8 mouse cellular contexts compared by ENCODE assay signal in the genomic region with DNA sequence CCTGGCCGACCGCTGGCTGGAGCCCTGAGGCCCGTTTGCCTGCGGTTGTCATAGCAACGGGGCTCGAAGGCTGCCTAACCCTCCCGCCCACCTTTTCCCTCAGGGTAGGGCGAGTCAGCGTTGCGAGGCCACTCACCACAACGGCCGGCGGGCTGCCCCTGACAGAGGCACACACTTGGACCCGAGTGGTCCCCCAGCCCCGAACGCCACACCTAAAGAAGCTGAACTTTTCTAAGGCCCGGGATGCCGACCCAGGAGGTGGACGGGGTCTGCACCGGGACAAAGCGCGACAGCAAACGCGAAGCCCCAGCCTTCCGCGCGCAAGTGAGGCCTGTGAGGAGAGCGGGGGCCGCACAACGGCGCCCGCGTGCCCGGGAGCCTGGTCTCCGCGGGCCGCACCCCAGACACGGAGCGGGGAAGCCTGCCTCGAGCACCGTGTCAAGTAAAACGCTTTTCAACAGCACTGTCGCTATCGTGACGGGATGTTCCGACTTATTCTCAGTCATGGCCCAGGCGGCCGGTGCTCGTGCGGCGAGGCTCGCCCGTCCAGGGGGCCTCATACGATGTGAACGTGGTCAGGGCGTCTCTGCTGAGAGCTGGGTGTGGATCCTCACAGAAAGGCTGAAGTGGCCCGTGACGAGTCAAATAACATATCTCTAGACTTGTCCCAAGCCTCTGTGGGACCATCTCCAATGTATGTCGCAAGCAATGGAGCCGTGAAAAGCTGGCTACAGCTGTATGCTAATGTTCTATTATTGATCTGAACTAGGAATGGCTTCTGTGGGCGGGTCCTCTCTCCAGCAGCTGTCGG. TPM values are rescaled to one million over a fixed set of nuclear protein-coding genes. Genes with fewer than 3 reads are reported as not detected.
DNase-seq lines count a peak whose midpoint lies in the region; ATAC-seq lines count a peak whose summit lies in the region.

A gene (minus strand): TSS at position 301 of the 811 bp plus-strand sequence.

- peak; percentile 86 for ATAC-seq in kidney, embryonic 15.5 days (replicated peaks; ENCODE audit: low FRiP score)
- peak; percentile 72 for ATAC-seq in embryonic facial prominence, embryonic 12.5 days (ENCODE audit: insufficient number of reproducible peaks, insufficient read depth, low FRiP score, low TSS enrichment)
- ATAC-seq in lung, embryonic 15.5 days (ENCODE audit: borderline replicate concordance, extremely low read depth, low FRiP score, low TSS enrichment) = peak; percentile 76

- peak within 1 kb of the TSS; percentile 98 for H3K4me2 ChIP-seq in kidney, embryonic 15.5 days
- H3K4me2 ChIP-seq in embryonic facial prominence, embryonic 12.5 days (replicated peaks) = peak within 1 kb of the TSS; percentile 89
- H3K4me2 ChIP-seq in lung, embryonic 15.5 days = peak within 1 kb of the TSS; percentile 91

- WGBS in kidney, embryonic 15.5 days = 1% methylated on average over 62 of the region's 62 CpGs
- WGBS in embryonic facial prominence, embryonic 12.5 days = under 1% methylated on average over 62 of the region's 62 CpGs
- 2% methylated on average over 62 of the region's 62 CpGs for WGBS in heart, embryonic 10.5 days
- WGBS in lung, embryonic 15.5 days = 1% methylated on average over 62 of the region's 62 CpGs

- H3K4me1 ChIP-seq in kidney, embryonic 15.5 days = peaks cover 18% of the 10 kb centered on the region
- 0 out of 2 replicates have a peak, but pooled peaks cover 3% of the 10 kb centered on the region for H3K4me1 ChIP-seq in embryonic facial prominence, embryonic 12.5 days
- peaks cover 11% of the 10 kb centered on the region for H3K4me1 ChIP-seq in heart, embryonic 10.5 days
- H3K4me1 ChIP-seq in lung, embryonic 15.5 days = 0 out of 2 replicates have a peak, but pooled peaks cover 16% of the 10 kb centered on the region

- no peaks in the 10 kb centered on the region for H3K36me3 ChIP-seq in kidney, embryonic 15.5 days
- no peaks in the 10 kb centered on the region for H3K36me3 ChIP-seq in embryonic facial prominence, embryonic 12.5 days
- H3K36me3 ChIP-seq in heart, embryonic 10.5 days = no peaks in the 10 kb centered on the region
- no peaks in the 10 kb centered on the region for H3K36me3 ChIP-seq in lung, embryonic 15.5 days

- H3K27me3 ChIP-seq in kidney, embryonic 15.5 days = peaks cover 38% of the 10 kb centered on the region
- peaks cover 8% of the 10 kb centered on the region; the same call in 1 of the 2 replicates for H3K27me3 ChIP-seq in embryonic facial prominence, embryonic 12.5 days
- peaks cover 48% of the 10 kb centered on the region for H3K27me3 ChIP-seq in heart, embryonic 10.5 days (ENCODE audit: insufficient read depth, poor library complexity, severe bottlenecking)
- H3K27me3 ChIP-seq in lung, embryonic 15.5 days = peaks cover 29% of the 10 kb centered on the region

- H3K9ac ChIP-seq in kidney, embryonic 15.5 days = peak within 1 kb of the TSS; percentile 43
- peak within 1 kb of the TSS; percentile 48 for H3K9ac ChIP-seq in embryonic facial prominence, embryonic 12.5 days
- peak within 1 kb of the TSS; percentile 45 for H3K9ac ChIP-seq in lung, embryonic 15.5 days

- no peaks in the 10 kb centered on the region for H3K9me3 ChIP-seq in kidney, embryonic 15.5 days (replicated peaks)
- H3K9me3 ChIP-seq in embryonic facial prominence, embryonic 12.5 days = no peaks in the 10 kb centered on the region
- no peaks in the 10 kb centered on the region for H3K9me3 ChIP-seq in heart, embryonic 10.5 days
- no peaks in the 10 kb centered on the region for H3K9me3 ChIP-seq in lung, embryonic 15.5 days

- DNase-seq in kidney, adult 8-10 months = no peak
- DNase-seq in heart, embryonic 10.5 days (ENCODE audit: low spot score) = peak; percentile 79
- DNase-seq in kidney, postnatal 36 days = peak; percentile 4 to 25
- DNase-seq in ovary, postnatal 10 days (ENCODE audit: low spot score) = peak; percentile 36
- DNase-seq in spleen, postnatal 4 days (ENCODE audit: low spot score in 2 of 2) = no peak

- H3K4me3 ChIP-seq in kidney, embryonic 15.5 days (replicated peaks) = peak within 1 kb of the TSS; percentile 52
- H3K4me3 ChIP-seq in embryonic facial prominence, embryonic 12.5 days = peak within 1 kb of the TSS; percentile 44
- H3K4me3 ChIP-seq in heart, embryonic 10.5 days = peak within 1 kb of the TSS; percentile 65
- peak within 1 kb of the TSS; percentile 47 for H3K4me3 ChIP-seq in lung, embryonic 15.5 days

- H3K27ac ChIP-seq in kidney, embryonic 15.5 days = no peak within 1 kb of the TSS
- H3K27ac ChIP-seq in embryonic facial prominence, embryonic 12.5 days = no peak within 1 kb of the TSS; the same call in 1 of the 2 replicates
- H3K27ac ChIP-seq in heart, embryonic 10.5 days = peak within 1 kb of the TSS; percentile 67
- H3K27ac ChIP-seq in lung, embryonic 15.5 days = no peak within 1 kb of the TSS

RNA-seq across cellular contexts. Expression of the gene that starts here (rescaled TPM):
- polyA plus RNA-seq in kidney, embryonic 15.5 days (2015; fragmentation: Nextera tagmentation; extraction: Ambion mirVana) = 0.35 and 0.42 TPM in 2 replicates
- 3.4 and 3.5 TPM in 2 replicates for polyA plus RNA-seq in embryonic facial prominence, embryonic 12.5 days (2016; fragmentation: Nextera tagmentation; extraction: Ambion mirVana)
- 0.24 TPM in 1 of 2 replicates, not detected in the other for polyA plus RNA-seq in heart, embryonic 10.5 days (2016; fragmentation: Nextera tagmentation; extraction: Ambion mirVana)
- 2.2 and 2.3 TPM in 2 replicates for polyA plus RNA-seq in lung, embryonic 15.5 days (2015; fragmentation: Nextera tagmentation; extraction: Ambion mirVana)

Comparison
In these comparisons a context has a peak if more than half of its experiments do, and no peak if none do; other contexts are left out.
1. DNase-seq: peak in kidney, postnatal 36 days (2 of 2) and ovary, postnatal 10 days (single experiment); none in kidney, adult 8-10 months (0 of 2) and spleen, postnatal 4 days (0 of 2).
2. Peak in ATAC-seq, H3K4me3 ChIP-seq, H3K9ac ChIP-seq and H3K4me2 ChIP-seq in kidney, embryonic 15.5 days; RNA of the gene not detected or under 1 TPM.
3. Peak in DNase-seq, H3K4me3 ChIP-seq and H3K27ac ChIP-seq in heart, embryonic 10.5 days; RNA of the gene not detected or under 1 TPM.
4. Peak in every context shown above with its lines, with median percentiles within 50 percentile points of each other: ATAC-seq, H3K4me2 ChIP-seq, H3K4me3 ChIP-seq and H3K9ac ChIP-seq.